Mouse (Mus musculus) lung, embryonic 16.5 days (tissue): ENCODE results near the gene Npnt. TPM values are rescaled to one million over a fixed set of nuclear protein-coding genes. Genes with fewer than 3 reads are reported as not detected.
A peak's percentile ranks its signal among the peaks of the same experiment; 100 is the strongest.

ENCODE experiments used
- ATAC-seq: fragments of 200-750 bp; cut with Nextera tagmentation; 2 replicates; pipeline ENCODE4 v1.8.0; 2017; ENCODE audit warnings: low read depth, mild to moderate bottlenecking, moderate library complexity
- H3K27ac ChIP-seq: fragments of 300-500 bp; sonication (generic); 2 replicates; pipeline ENCODE4 v1.5.1; 2014; ENCODE audit warnings: mild to moderate bottlenecking, control low read depth, low read length
- H3K27me3 ChIP-seq: fragments of 300-500 bp; sonication (generic); 2 replicates; pipeline ENCODE4 v1.6.1; 2014; ENCODE audit warnings: low read depth, low read length, mixed read lengths; ENCODE audit not compliant: control insufficient read depth, insufficient read depth
- H3K36me3 ChIP-seq: fragments of 300-500 bp; sonication (generic); 2 replicates; pipeline ENCODE4 v1.6.1; 2014; ENCODE audit warnings: low read length; ENCODE audit not compliant: control insufficient read depth, insufficient read depth
- H3K4me1 ChIP-seq: fragments of 300-500 bp; sonication (generic); replicated peaks from 2 replicates; pipeline ENCODE4 v1.6.1; 2014; ENCODE audit warnings: low read length, mixed read lengths; ENCODE audit not compliant: control insufficient read depth, insufficient read depth
- H3K4me2 ChIP-seq: fragments of 300-500 bp; sonication (generic); 2 replicates; pipeline ENCODE4 v1.6.1; 2014; ENCODE audit warnings: low read depth, low read length, control low read depth
- H3K4me3 ChIP-seq: fragments of 300-500 bp; sonication (generic); 2 replicates; pipeline ENCODE4 v1.5.1; 2014; ENCODE audit warnings: mild to moderate bottlenecking, low read length, control low read depth
- H3K9ac ChIP-seq: fragments of 300-500 bp; sonication (generic); 2 replicates; pipeline ENCODE4 v1.6.1; 2014; ENCODE audit warnings: low read length, control low read depth
- H3K9me3 ChIP-seq: fragments of 300-500 bp; sonication (generic); 2 replicates; pipeline ENCODE4 v1.6.1; 2016; ENCODE audit warnings: low read length; ENCODE audit not compliant: control insufficient read depth
- WGBS: fragments of 180-500 bp; shearing (Covaris S2); extraction: QIAGEN DNeasy Blood & Tissue Kit; methylation state at CpG from one replicate; pipeline ENCODE4 v1.1.7; 2014; 5-methylcytosine and 5-hydroxymethylcytosine counted together
- polyA plus RNA-seq: library from polyadenylated mRNA; unstranded; fragments of >200 nt; fragmentation: Nextera tagmentation; extraction: Ambion mirVana; gene quantifications from 2 replicates; pipeline ENCODE4 v1.2.1, GENCODE M21; 2015

The Npnt gene
- polyA plus RNA-seq, 1 experiment from 2014 or later, result 135 TPM

- H3K4me3 ChIP-seq, result no peak overlapping the region
- no peaks in the 10 kb centered on the region; the same call in 1 of the 2 replicates for H3K4me1 ChIP-seq
- H3K4me2 ChIP-seq, result no peak overlapping the region
- no peaks in the 10 kb centered on the region for H3K36me3 ChIP-seq
- no peaks in the 10 kb centered on the region for H3K9me3 ChIP-seq
- H3K27me3 ChIP-seq, result no peaks in the 10 kb centered on the region
- no peak for ATAC-seq
- no peak overlapping the region for H3K27ac ChIP-seq
- no peak overlapping the region for H3K9ac ChIP-seq
- WGBS, result 70% methylated on average over 5 of the region's 5 CpGs
Observed at GRCm38 (mm10) chr3:132966255-132966654, 16.2 kb upstream of the Npnt start.

DNA sequence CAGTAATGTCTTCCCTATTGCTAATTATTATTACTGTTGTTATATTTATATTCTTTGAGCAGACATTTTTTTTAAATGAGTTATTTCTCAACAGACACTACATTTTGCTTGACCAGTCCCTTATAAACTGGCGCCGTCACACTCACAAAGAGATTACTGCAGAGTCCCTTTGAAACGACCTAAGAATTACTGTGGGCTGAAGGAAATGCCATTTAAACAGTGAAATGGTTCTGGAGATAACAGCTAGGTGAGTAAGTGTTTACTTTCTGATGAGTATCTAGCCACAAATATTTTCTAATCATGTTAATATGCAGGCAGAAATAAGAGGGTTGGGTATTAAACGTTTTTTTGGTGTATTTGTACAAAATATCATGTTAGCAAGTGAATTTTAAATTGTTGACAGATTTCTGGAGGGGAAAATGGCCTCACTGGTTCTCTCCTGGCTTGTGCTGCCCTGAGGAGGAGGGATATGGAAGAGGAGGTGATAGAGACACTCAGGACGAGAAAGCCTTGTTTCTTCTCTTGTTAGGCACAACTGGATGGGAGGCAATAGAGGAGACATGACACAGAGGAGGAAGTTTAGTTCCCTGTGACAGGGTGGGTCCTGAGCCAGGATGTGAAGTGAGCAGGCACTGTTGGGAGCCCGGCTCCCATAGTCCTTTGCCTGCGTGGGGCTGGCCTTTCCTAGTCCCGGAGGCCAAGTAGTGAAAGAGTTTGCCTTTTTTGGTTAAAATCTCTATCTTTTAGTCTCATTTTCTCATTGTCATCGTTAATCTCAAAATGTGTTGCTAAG lies 14.8 kb upstream of the Npnt start:
- no peak overlapping the region for H3K9ac ChIP-seq
- ATAC-seq, result peak; percentile 38; the same call in 1 of the 2 replicates
- H3K4me3 ChIP-seq, result no peak overlapping the region
- no peaks in the 10 kb centered on the region for H3K36me3 ChIP-seq
- no peaks in the 10 kb centered on the region for H3K27me3 ChIP-seq
- H3K4me1 ChIP-seq, result no peaks in the 10 kb centered on the region; the same call in 1 of the 2 replicates
- H3K4me2 ChIP-seq, result no peak overlapping the region
- H3K9me3 ChIP-seq, result no peaks in the 10 kb centered on the region
- H3K27ac ChIP-seq, result no peak overlapping the region; the same call in 1 of the 2 replicates
- WGBS, result 39% methylated on average over 9 of the region's 9 CpGs

DNA sequence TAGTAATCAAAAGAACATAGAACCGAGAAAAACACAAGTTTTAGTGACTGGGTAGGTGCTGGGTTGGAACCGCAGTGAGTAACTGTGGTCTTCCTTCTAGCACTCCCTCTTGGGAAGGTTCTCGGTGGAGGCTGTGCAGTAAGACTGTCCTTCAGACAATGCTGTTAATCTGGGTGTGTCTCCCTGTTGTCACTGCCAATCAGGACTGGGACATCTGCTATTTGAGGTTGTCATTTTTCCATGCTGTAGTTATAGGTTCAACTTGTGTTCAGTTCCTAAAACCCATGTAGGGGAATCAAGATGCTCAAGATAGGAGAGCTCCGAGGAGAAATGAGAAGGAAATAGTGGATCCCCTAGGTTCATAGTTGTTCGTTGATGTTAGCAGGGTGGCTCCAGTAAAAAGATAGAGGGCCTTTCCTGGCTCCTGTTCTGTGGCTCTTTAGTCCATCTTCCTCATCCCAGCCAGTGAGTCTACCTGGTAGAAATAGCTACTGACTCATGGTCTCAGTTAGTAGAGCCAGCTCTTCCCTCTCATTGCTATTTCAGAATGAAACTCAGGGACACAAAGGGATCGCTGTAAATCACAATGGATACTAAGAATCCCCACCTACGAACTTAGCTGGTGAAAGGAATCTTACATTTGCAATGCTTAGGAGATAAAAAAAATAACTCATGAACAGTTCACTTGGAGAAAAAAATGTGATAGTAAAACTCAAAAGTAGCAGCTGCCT lies 12.7 kb upstream of the Npnt start:
- Histone ChIP-seq H3K27ac (no peak overlapping the region), H3K4me3 (no peak overlapping the region), H3K36me3 (no peaks in the 10 kb centered on the region), H3K4me2 (no peak overlapping the region), H3K9me3 (no peaks in the 10 kb centered on the region), H3K27me3 (no peaks in the 10 kb centered on the region), H3K4me1 (no peaks in the 10 kb centered on the region; the same call in 1 of the 2 replicates), H3K9ac (no peak overlapping the region)
- ATAC-seq, result no peak
- WGBS, result 88% methylated on average over 7 of the region's 7 CpGs

GRCm38 (mm10) chr3:132950529-132950880 lies 414 bp upstream of the Npnt start:
- Histone ChIP-seq H3K27ac (peak overlapping the region; percentile 83), H3K9me3 (no peaks in the 10 kb centered on the region), H3K4me2 (peak overlapping the region; percentile 94), H3K4me3 (peak overlapping the region; percentile 85), H3K27me3 (no peaks in the 10 kb centered on the region; the same call in none of the 2 replicates), H3K36me3 (peaks cover 6% of the 10 kb centered on the region), H3K4me1 (peaks cover 19% of the 10 kb centered on the region), H3K9ac (peak overlapping the region; percentile 83)
- WGBS, result 8% methylated on average over 7 of the region's 7 CpGs
- ATAC-seq, result no peak

DNA sequence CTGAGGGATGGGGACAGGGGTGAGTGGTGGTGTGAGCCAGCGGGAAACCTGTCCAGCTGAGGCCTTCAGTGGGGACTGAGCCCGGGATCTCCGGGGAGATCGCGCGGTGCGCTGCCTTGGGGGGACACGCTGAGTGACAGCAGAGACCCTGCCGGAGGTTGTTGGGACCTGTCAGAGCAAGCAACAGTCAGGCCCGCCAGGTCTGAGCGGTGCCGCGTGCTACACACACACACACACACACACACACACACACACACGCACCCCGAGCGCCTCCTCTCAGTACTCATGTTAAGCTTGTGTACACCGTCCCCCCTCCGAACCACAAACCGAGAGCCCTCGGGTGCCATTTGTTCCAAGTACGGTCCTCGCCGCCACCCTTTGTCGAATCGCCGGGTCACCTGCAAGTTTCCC lies 706 bp downstream of the Npnt start:
- peak overlapping the region; percentile 94 for H3K4me2 ChIP-seq
- under 1% methylated on average over 26 of the region's 26 CpGs for WGBS
- H3K27ac ChIP-seq, result peak overlapping the region; percentile 83
- H3K4me3 ChIP-seq, result peak overlapping the region; percentile 85
- peak; percentile 38 for ATAC-seq
- no peaks in the 10 kb centered on the region; the same call in none of the 2 replicates for H3K27me3 ChIP-seq
- peak overlapping the region; percentile 83 for H3K9ac ChIP-seq
- H3K4me1 ChIP-seq, result peaks cover 23% of the 10 kb centered on the region
- H3K9me3 ChIP-seq, result no peaks in the 10 kb centered on the region
- peaks cover 6% of the 10 kb centered on the region for H3K36me3 ChIP-seq

DNA sequence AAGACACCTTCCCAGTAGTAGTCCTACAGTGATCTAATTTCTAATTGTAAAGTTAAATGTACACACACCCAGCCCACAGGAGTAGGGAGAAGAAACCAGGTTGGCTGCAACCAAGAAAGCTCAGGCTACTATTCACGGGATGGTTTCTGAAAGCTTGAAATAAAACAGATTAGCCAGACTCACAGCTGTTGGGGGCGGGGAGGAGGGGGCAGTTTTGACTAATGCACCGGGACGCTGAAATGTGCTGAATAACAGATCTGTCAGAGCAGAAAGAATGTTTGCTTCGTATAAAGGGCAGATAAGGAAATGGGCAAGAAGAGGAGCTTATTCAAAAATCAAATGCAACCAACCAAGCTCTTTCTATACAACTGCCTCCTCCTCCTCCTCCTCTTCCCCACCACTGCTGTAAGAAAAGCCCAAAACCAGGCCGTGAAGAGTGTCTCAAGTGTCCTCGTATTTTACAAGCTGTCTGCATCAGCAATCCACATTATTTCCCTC lies 1.7 kb downstream of the Npnt start:
- 9% methylated on average over 7 of the region's 7 CpGs for WGBS
- Histone ChIP-seq H3K4me2 (peak overlapping the region; percentile 94), H3K9ac (peak overlapping the region; percentile 83)

DNA sequence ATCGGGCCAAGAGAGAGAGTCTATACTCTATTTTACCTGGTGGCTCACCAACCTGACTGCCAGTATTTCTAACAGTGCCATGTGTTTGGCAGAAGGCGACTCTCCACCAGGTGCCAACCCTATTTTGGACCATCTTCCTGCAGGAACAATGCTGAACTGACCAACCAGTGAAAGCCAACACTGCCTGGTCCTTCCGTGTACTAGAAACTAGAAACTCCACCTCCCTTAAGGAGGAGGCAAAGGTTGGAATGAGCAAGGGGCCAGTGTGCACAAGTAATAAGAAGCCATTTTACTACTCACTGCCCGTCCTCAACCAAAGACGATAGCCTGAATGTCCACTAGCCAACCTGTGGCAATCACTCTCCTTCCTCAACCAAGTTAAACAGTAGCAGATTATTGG lies 4.0 kb downstream of the Npnt start:
- peaks cover 9% of the 10 kb centered on the region for H3K36me3 ChIP-seq
- H3K27ac ChIP-seq, result no peak overlapping the region
- no peaks in the 10 kb centered on the region; the same call in none of the 2 replicates for H3K27me3 ChIP-seq
- H3K9me3 ChIP-seq, result no peaks in the 10 kb centered on the region
- no peak for ATAC-seq
- no peak overlapping the region for H3K4me2 ChIP-seq
- H3K4me3 ChIP-seq, result no peak overlapping the region
- no peak overlapping the region for H3K9ac ChIP-seq
- 85% methylated on average over 5 of the region's 5 CpGs for WGBS
- peaks cover 23% of the 10 kb centered on the region for H3K4me1 ChIP-seq

More for the DNA sequence above, 1.7 kb downstream of the Npnt start:
- ATAC-seq, result no peak
- Histone ChIP-seq H3K4me1 (peaks cover 23% of the 10 kb centered on the region), H3K36me3 (peaks cover 6% of the 10 kb centered on the region), H3K27me3 (no peaks in the 10 kb centered on the region; the same call in none of the 2 replicates), H3K4me3 (peak overlapping the region; percentile 85), H3K9me3 (no peaks in the 10 kb centered on the region), H3K27ac (peak overlapping the region; percentile 31; the same call in 1 of the 2 replicates)

DNA sequence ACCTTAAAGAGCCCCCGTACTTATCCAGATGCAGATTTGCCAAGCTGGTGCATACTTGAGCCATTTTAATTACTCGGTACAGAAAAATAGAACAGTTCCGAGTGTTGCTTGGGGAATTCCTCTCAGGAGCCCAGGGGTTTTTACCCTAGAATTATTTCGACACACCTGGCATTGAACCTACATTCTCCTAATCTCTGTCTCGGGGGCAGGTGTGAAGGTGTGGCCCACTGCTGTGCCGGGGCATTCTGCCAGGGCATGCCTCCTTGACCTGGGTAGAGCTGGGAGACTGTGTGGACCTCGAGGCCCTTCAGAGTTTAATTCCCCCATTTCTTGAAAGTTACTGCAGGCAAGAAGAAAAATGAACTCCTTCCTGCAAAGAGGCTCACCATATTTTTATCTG lies 4.4 kb downstream of the Npnt start:
- peaks cover 20% of the 10 kb centered on the region for H3K4me1 ChIP-seq
- no peak for ATAC-seq
- H3K36me3 ChIP-seq, result peaks cover 9% of the 10 kb centered on the region
- no peaks in the 10 kb centered on the region for H3K9me3 ChIP-seq
- H3K9ac ChIP-seq, result no peak overlapping the region; the same call in 1 of the 2 replicates
- WGBS, result 50% methylated on average over 7 of the region's 7 CpGs
- no peak overlapping the region for H3K4me2 ChIP-seq
- H3K27me3 ChIP-seq, result no peaks in the 10 kb centered on the region; the same call in none of the 2 replicates
- no peak overlapping the region for H3K27ac ChIP-seq
- H3K4me3 ChIP-seq, result no peak overlapping the region

GRCm38 (mm10) chr3:132944609-132945008 lies 5.5 kb downstream of the Npnt start:
- Histone ChIP-seq H3K27me3 (no peaks in the 10 kb centered on the region; the same call in 1 of the 2 replicates), H3K9me3 (no peaks in the 10 kb centered on the region), H3K27ac (no peak overlapping the region), H3K36me3 (peaks cover 9% of the 10 kb centered on the region), H3K4me3 (no peak overlapping the region), H3K4me1 (peaks cover 24% of the 10 kb centered on the region), H3K9ac (no peak overlapping the region), H3K4me2 (no peak overlapping the region)
- WGBS, result 28% methylated on average over 3 of the region's 3 CpGs
- no peak for ATAC-seq
